10 mouse cellular contexts compared by ENCODE assay signal in the genomic region with DNA sequence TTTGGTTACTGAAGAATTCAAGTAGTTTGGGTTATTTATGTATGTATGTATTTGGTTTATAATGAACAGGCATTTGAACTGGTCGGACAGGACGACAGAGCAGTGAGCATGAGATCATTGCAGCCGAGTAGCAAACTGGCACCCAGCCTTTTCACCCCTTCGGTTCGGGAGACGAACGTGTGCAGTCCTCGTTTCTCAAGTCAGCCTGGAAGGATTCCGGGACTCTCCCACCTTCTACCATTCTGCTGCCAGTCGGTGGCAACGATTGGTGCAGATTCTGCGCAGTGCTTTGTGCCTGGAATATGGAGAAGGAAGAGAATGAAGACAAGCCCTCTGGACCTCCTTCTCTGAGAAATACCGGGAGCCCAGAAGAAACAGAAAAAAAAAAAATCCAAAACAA. TPM values are rescaled to one million over a fixed set of nuclear protein-coding genes. Genes with fewer than 3 reads are reported as not detected.
A peak's percentile ranks its signal among the peaks of the same experiment; 100 is the strongest.
DNase-seq lines count a peak whose midpoint lies in the region; ATAC-seq lines count a peak whose summit lies in the region.
"Had no signal": no experiment of that assay in that cellular context is flagged by ENCODE, and none has a peak within 500 bp of the region (broad histone marks: within the 10 kb centered on the region; RNA-seq: fewer than 3 reads in every experiment).

No protein-coding gene starts in this region.

- no peaks in the 10 kb centered on the region for H3K9me3 ChIP-seq in hindbrain, embryonic 16.5 days (ENCODE audit: control insufficient read depth, low read length)
- H3K9me3 ChIP-seq in neural tube, embryonic 15.5 days (replicated peaks), result no peaks in the 10 kb centered on the region
- H3K9me3 ChIP-seq: stomach, embryonic 15.5 days had no signal

- peak; percentile 78 for DNase-seq in 3134 (ENCODE audit: extremely low read depth, insufficient read length, low spot score)
- peak; percentile 82 for DNase-seq in brain, embryonic 18.5 days (ENCODE audit: low read depth, low spot score)
- peak; percentile 81 to 86 for DNase-seq in frontal cortex, adult 2 months (ENCODE audit: extremely low spot score in 1 of 2, low spot score in 1 of 2)
- peak; percentile 57 to 87 for DNase-seq in left cerebral cortex, adult 8-10 months (ENCODE audit: low spot score in 2 of 2)
- no peak for DNase-seq in B cell, adult 2 months
- no peak for DNase-seq in spleen, postnatal 4 days (ENCODE audit: low spot score in 2 of 2)

- no peaks in the 10 kb centered on the region for H3K27me3 ChIP-seq in hindbrain, embryonic 16.5 days (replicated peaks; ENCODE audit: control insufficient read depth, insufficient read depth, low read length)
- no peaks in the 10 kb centered on the region for H3K27me3 ChIP-seq in neural tube, embryonic 15.5 days (replicated peaks)
- H3K27me3 ChIP-seq: stomach, embryonic 15.5 days had no signal

- peak overlapping the region; percentile 45 for H3K4me2 ChIP-seq in hindbrain, embryonic 16.5 days (ENCODE audit: low read length)
- peak overlapping the region; percentile 53 for H3K4me2 ChIP-seq in neural tube, embryonic 15.5 days

- H3K9ac ChIP-seq in hindbrain, embryonic 16.5 days (ENCODE audit: low read depth, low read length), result peak overlapping the region; percentile 19
- H3K9ac ChIP-seq in neural tube, embryonic 15.5 days (replicated peaks), result peak overlapping the region; percentile 47
- H3K9ac ChIP-seq: stomach, embryonic 15.5 days had no signal

- peak overlapping the region; percentile 82 for H3K27ac ChIP-seq in hindbrain, embryonic 16.5 days (ENCODE audit: low read depth, low read length)
- peak overlapping the region; percentile 89 for H3K27ac ChIP-seq in neural tube, embryonic 15.5 days (replicated peaks)

- H3K4me3 ChIP-seq in hindbrain, embryonic 16.5 days (ENCODE audit: low read length), result peak overlapping the region; percentile 33
- H3K4me3 ChIP-seq in neural tube, embryonic 15.5 days (replicated peaks), result peak overlapping the region; percentile 36
- H3K4me3 ChIP-seq: stomach, embryonic 15.5 days had no signal

- H3K36me3 ChIP-seq in hindbrain, embryonic 16.5 days (ENCODE audit: control insufficient read depth, insufficient read depth, low read length), result no peaks in the 10 kb centered on the region
- no peaks in the 10 kb centered on the region for H3K36me3 ChIP-seq in neural tube, embryonic 15.5 days
- H3K36me3 ChIP-seq: stomach, embryonic 15.5 days had no signal

- peak; percentile 72 for ATAC-seq in hindbrain, embryonic 16.5 days
- peak; percentile 72 for ATAC-seq in neural tube, embryonic 15.5 days (ENCODE audit: low FRiP score)

- peaks cover 4% of the 10 kb centered on the region for H3K4me1 ChIP-seq in hindbrain, embryonic 16.5 days (ENCODE audit: control insufficient read depth, insufficient read depth, low read depth, low read length)
- H3K4me1 ChIP-seq in neural tube, embryonic 15.5 days, result peaks cover 4% of the 10 kb centered on the region; the same call in 1 of the 2 replicates

- WGBS in hindbrain, embryonic 16.5 days, result 22% methylated on average over 13 of the region's 13 CpGs
- WGBS in neural tube, embryonic 15.5 days, result 28% methylated on average over 13 of the region's 13 CpGs

RNA-seq across cellular contexts. Expression of gene Gm11146, which starts 7.3 kb away (rescaled TPM):
- polyA plus RNA-seq in frontal cortex, adult 2 months (2012; rRNA removed), result not detected in 2 replicates
- polyA plus RNA-seq in hindbrain, embryonic 16.5 days (2015; fragmentation: Nextera tagmentation; extraction: Ambion mirVana), result not detected in 2 replicates
- total RNA-seq in left cerebral cortex, adult 8-10 months (2022), result not detected
- polyA plus RNA-seq in neural tube, embryonic 15.5 days (2015; fragmentation: Nextera tagmentation; extraction: Ambion mirVana), result not detected in 2 replicates
- polyA plus RNA-seq: intestine, embryonic 14.5 days; stomach, embryonic 15.5 days had no signal

Comparison
In these comparisons a context has a peak if more than half of its experiments do, and no peak if none do; other contexts are left out.
1. DNase-seq: peak in 3134 (single experiment), brain, embryonic 18.5 days (single experiment), frontal cortex, adult 2 months (2 of 2) and left cerebral cortex, adult 8-10 months (2 of 2); none in B cell, adult 2 months (0 of 2) and spleen, postnatal 4 days (0 of 2).